Mouse (Mus musculus) embryonic facial prominence, embryonic 15.5 days (tissue): ENCODE data around the gene Ubr1. TPM values are rescaled to one million over a fixed set of nuclear protein-coding genes. Genes with fewer than 3 reads are reported as not detected.
A peak's percentile ranks its signal among the peaks of the same experiment; 100 is the strongest.
"Not testable (repeated sequence)": the region's sequence is repeated elsewhere in the genome, so short reads cannot be mapped to it uniquely, and the experiment has no call there.

Experiments used
- ATAC-seq: fragments of 200-750 bp; cut with Nextera tagmentation; 2 replicates; pipeline ENCODE4 v1.8.0; 2017; ENCODE audit warnings: low read depth, moderate TSS enrichment; ENCODE audit not compliant: insufficient number of reproducible peaks, low FRiP score, low TSS enrichment
- H3K27ac ChIP-seq: fragments of 300-500 bp; sonication (generic); replicated peaks from 2 replicates; pipeline ENCODE4 v1.5.1; 2015; ENCODE audit warnings: mild to moderate bottlenecking, inconsistent platforms
- H3K27me3 ChIP-seq: fragments of 300-500 bp; sonication (generic); 2 replicates; pipeline ENCODE4 v1.6.1; 2015; ENCODE audit warnings: inconsistent platforms
- H3K36me3 ChIP-seq: fragments of 300-500 bp; sonication (generic); 2 replicates; pipeline ENCODE4 v1.6.1; 2015; ENCODE audit warnings: mild to moderate bottlenecking, inconsistent platforms
- H3K4me1 ChIP-seq: fragments of 300-500 bp; sonication (generic); 2 replicates; pipeline ENCODE4 v1.6.1; 2015; ENCODE audit warnings: inconsistent platforms
- H3K4me2 ChIP-seq: fragments of 300-500 bp; sonication (generic); replicated peaks from 2 replicates; pipeline ENCODE4 v1.6.1; 2015; ENCODE audit warnings: mild to moderate bottlenecking, inconsistent platforms
- H3K4me3 ChIP-seq: fragments of 300-500 bp; sonication (generic); replicated peaks from 2 replicates; pipeline ENCODE4 v1.5.1; 2015; ENCODE audit warnings: mild to moderate bottlenecking, inconsistent platforms
- H3K9ac ChIP-seq: fragments of 300-500 bp; sonication (generic); 2 replicates; pipeline ENCODE4 v1.6.1; 2015; ENCODE audit warnings: inconsistent platforms
- H3K9me3 ChIP-seq: fragments of 300-500 bp; sonication (generic); replicated peaks from 2 replicates; pipeline ENCODE4 v1.6.1; 2016; ENCODE audit warnings: inconsistent platforms
- WGBS: fragments of 180-500 bp; shearing (Covaris S2); methylation state at CpG from one replicate; pipeline ENCODE4 v1.1.7; 2015; 5-methylcytosine and 5-hydroxymethylcytosine counted together
- polyA plus RNA-seq: library from polyadenylated mRNA; unstranded; fragments of >200 nt; fragmentation: Nextera tagmentation; extraction: Ambion mirVana; gene quantifications from 2 replicates; pipeline ENCODE4 v1.2.1, GENCODE M21; 2015

Ubr1 gene
- polyA plus RNA-seq, 1 experiment from 2014 or later = 24.2 TPM

DNA sequence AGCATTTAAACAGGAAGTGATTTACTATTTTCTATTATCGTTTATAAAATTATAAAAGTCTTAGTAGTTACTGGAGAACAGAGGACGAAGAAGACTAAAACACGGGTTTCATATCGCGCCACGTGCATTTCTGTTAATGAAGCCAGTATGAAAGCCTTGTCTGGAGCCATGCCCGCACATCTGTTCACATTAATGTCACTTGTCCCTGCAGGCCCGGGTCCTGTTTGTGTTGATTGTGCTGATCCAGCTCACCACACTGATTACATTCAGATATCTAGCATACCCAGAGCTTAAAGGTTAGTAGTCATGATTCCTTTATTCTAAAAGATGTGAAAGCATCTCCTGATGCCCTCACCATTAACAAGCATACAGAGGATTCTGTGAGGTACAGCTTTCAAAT lies 28.3 kb upstream of the Ubr1 start:
- H3K4me2 ChIP-seq = no peak overlapping the region
- no peaks in the 10 kb centered on the region for H3K27me3 ChIP-seq
- no peak overlapping the region for H3K9ac ChIP-seq
- no peaks in the 10 kb centered on the region for H3K9me3 ChIP-seq
- no peak overlapping the region for H3K4me3 ChIP-seq
- H3K4me1 ChIP-seq = no peaks in the 10 kb centered on the region
- H3K27ac ChIP-seq = no peak overlapping the region
- 81% methylated on average over 8 of the region's 8 CpGs for WGBS
- ATAC-seq = no peak
- H3K36me3 ChIP-seq = no peaks in the 10 kb centered on the region

DNA sequence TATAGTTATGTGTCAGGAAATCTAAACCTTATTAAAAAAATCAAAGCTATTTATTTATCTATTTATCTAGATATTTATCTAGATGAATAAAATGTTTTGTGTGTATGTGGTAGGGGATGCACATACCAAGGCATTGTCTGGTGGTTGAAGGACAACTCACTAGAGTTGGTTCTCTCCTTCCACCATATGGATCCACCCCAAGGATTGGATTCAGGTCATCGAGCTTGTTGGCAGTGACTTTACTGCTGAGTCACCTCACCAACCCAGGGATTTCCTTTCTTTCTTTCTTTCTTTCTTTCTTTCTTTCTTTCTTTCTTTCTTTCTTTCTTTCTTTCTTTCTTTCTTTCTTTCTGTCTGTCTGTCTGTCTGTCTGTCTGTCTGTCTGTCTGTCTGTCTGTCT lies 26.1 kb upstream of the Ubr1 start:
- ATAC-seq = not testable (repeated sequence)
- WGBS = 76% methylated on average over 1 of the region's 1 CpGs

DNA sequence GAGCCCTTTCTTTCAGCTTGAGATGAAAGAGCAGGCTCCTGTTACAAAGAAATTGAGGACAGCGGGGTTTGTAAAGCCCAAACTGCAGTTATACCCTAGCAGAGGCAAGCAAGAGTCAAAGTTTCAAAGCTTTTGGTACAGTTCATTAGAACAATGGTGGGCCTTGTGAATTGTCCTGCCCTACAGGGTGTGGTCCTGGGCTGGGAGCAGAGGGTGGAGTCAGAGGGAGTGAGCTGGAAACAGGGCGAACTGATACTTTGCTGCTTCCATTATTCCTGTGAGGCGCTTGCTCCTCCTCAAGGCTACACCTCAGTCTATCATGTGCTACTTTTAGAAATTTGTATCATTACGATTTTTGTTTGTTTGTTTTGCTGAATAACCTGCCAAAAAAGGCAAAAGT lies 20.7 kb upstream of the Ubr1 start:
- H3K4me3 ChIP-seq = no peak overlapping the region
- no peak for ATAC-seq
- H3K4me2 ChIP-seq = no peak overlapping the region
- 52% methylated on average over 4 of the region's 4 CpGs for WGBS
- H3K27ac ChIP-seq = no peak overlapping the region
- no peaks in the 10 kb centered on the region for H3K36me3 ChIP-seq
- H3K4me1 ChIP-seq = no peaks in the 10 kb centered on the region
- H3K9me3 ChIP-seq = no peaks in the 10 kb centered on the region
- no peaks in the 10 kb centered on the region for H3K27me3 ChIP-seq
- no peak overlapping the region for H3K9ac ChIP-seq

More for the DNA sequence above, 26.1 kb upstream of the Ubr1 start:
- not testable (repeated sequence) for H3K36me3 ChIP-seq, H3K27me3 ChIP-seq, H3K4me3 ChIP-seq, H3K27ac ChIP-seq, H3K9me3 ChIP-seq, H3K9ac ChIP-seq, H3K4me1 ChIP-seq, H3K4me2 ChIP-seq

DNA sequence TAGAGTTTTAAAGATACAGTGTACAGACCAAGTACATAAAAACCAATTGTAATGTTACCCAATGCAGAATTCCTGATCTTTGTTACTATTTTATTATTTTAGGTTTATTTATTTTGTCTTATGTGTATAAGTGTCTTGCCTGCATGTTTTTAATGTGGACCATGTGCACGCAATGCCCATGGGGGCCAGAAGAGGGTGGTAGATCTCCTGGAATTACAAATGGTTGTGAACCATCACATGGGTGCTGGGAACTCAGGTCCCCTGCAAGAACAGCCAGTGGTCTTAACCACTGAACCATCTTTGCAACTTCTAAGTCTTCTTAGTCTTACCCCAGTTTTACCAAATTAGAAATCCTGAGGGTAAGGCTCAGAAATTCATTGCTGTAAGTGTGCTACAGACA lies 14.7 kb upstream of the Ubr1 start:
- Histone ChIP-seq H3K9ac (no peak overlapping the region), H3K4me1 (no peaks in the 10 kb centered on the region), H3K9me3 (no peaks in the 10 kb centered on the region), H3K36me3 (no peaks in the 10 kb centered on the region), H3K4me3 (no peak overlapping the region), H3K27me3 (no peaks in the 10 kb centered on the region), H3K4me2 (no peak overlapping the region), H3K27ac (no peak overlapping the region)
- 97% methylated on average over 1 of the region's 1 CpGs for WGBS
- ATAC-seq = no peak

DNA sequence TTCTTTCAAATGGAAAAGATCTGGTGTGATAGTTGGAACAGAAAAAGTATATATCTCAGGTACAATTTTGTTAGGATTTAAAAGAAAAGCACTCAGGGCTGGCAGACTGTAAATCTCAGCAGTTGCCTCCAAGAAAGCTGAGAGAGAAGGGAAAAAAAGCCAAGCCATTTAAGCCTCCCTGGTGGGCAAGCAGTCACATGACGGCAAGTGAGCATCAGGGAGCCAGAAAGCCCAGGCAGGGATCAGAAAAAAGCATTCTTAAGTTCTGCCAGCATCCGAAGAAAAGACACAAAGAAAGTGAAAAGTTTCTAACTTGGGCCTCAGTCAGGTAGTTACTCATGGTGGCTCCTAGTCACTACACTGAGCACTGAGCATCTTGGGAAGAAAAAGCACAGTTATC lies 13.1 kb upstream of the Ubr1 start:
- no peak for ATAC-seq
- H3K9ac ChIP-seq = no peak overlapping the region
- H3K36me3 ChIP-seq = no peaks in the 10 kb centered on the region
- H3K27me3 ChIP-seq = no peaks in the 10 kb centered on the region
- H3K4me2 ChIP-seq = no peak overlapping the region
- no peak overlapping the region for H3K27ac ChIP-seq
- 12% methylated on average over 2 of the region's 2 CpGs for WGBS
- no peak overlapping the region for H3K4me3 ChIP-seq
- H3K4me1 ChIP-seq = no peaks in the 10 kb centered on the region
- H3K9me3 ChIP-seq = no peaks in the 10 kb centered on the region

DNA sequence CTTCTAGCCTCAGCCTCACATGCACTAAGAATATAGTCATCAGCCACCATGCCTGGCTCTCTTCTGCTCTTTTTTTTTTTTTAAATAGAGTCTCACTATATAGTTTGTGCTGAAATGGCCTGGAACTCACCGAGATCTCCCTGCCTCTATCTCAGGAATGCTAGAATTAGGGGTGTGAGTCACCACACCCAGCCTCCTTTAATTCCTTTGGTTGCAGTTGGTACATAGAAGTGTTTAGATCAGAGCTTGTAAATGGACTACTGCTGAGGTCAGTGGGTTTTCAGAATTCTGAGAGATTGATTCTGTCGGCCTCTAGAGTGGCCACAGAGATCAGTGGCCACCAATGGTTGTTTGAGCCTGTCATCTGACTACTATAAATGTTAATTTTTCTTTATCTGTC lies 10.3 kb upstream of the Ubr1 start:
- Histone ChIP-seq H3K9me3 (no peaks in the 10 kb centered on the region), H3K9ac (no peak overlapping the region), H3K27ac (no peak overlapping the region), H3K4me3 (no peak overlapping the region), H3K36me3 (no peaks in the 10 kb centered on the region), H3K27me3 (no peaks in the 10 kb centered on the region), H3K4me2 (no peak overlapping the region), H3K4me1 (0 out of 2 replicates have a peak, but pooled peaks cover 6% of the 10 kb centered on the region)
- no peak for ATAC-seq
- WGBS = 62% methylated on average over 2 of the region's 2 CpGs

DNA sequence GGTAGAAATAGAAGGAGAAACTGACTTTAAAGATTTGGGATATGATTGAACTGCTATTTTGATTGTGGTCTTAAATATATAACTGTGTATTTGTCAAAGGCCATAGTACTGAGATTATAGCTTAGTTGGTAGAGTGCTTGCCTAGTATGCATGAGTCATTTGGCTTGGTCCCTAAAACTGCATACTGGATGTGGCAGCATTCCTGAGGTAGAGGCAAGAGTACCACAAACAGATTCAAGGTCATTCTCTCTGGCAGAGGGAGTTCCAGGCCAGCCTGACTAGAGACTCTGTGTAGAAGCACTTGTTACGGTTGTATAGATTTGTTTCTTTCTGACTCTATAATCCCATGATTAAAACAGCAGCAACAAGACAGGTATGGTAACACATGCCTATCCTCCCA lies 9.3 kb upstream of the Ubr1 start:
- H3K4me2 ChIP-seq = no peak overlapping the region
- H3K27ac ChIP-seq = no peak overlapping the region
- H3K4me1 ChIP-seq = 0 out of 2 replicates have a peak, but pooled peaks cover 6% of the 10 kb centered on the region
- no peak for ATAC-seq
- no peak overlapping the region for H3K9ac ChIP-seq
- no peaks in the 10 kb centered on the region for H3K9me3 ChIP-seq
- H3K27me3 ChIP-seq = no peaks in the 10 kb centered on the region
- no peaks in the 10 kb centered on the region for H3K36me3 ChIP-seq
- no peak overlapping the region for H3K4me3 ChIP-seq
- 81% methylated on average over 1 of the region's 1 CpGs for WGBS

DNA sequence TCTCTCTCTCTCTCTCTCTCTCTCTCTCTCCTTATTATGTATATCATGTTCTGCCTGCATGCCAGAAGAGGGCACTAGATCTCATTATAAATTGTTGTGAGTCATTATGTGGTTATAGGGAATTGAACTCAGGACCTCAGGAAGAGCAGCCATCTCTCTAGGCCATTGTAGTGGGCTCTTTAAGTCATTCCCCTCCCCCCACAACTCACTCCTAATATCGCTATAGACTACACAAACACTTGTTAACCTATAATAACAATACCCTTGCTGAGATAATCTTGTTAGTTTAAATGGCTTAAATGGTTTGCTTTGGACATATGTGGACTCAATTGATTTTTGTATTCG lies 8.2 kb upstream of the Ubr1 start:
- Histone ChIP-seq H3K4me1 (0 out of 2 replicates have a peak, but pooled peaks cover 6% of the 10 kb centered on the region), H3K27ac (no peak overlapping the region), H3K36me3 (no peaks in the 10 kb centered on the region), H3K4me2 (no peak overlapping the region), H3K4me3 (no peak overlapping the region), H3K9me3 (no peaks in the 10 kb centered on the region), H3K27me3 (no peaks in the 10 kb centered on the region), H3K9ac (no peak overlapping the region)
- no peak for ATAC-seq
- WGBS = 63% methylated on average over 2 of the region's 2 CpGs

DNA sequence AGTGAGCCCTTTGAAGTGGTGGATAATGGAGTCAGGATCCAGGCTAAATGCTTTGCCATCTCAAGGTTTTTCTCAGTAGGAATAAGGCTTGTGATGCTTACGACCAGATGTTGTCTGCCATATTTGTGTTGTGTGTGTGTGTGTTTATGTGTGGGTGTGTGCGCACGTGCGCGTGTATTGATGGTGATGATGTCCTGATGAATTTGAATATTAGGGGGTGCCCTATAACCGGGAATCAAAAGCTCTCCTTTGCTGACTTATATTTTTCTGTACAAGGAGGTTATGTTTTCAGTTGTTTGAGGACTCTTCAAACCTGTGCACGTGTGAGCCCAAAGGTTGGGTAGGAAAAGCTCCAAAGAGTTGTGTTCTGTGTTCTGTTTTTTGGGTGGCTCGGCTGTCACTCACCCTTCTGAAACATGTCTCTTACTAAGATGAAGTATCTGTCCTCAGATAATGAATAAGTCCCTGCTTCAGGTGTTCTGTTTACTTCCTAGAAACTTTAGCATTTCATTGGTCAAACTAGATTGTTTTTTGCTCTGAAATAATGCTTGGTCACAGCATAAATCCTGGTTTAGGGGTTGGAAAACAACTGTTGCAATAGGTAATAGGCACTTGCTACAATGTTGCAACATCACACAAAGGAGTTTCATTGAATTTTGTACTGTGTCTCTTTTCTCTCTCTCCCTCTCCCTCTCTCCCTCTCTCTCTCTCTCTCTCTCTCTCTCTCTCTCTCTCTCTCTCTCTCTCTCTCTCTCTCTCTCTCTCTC lies 7.6 kb upstream of the Ubr1 start:
- Histone ChIP-seq H3K9ac (no peak overlapping the region), H3K36me3 (no peaks in the 10 kb centered on the region)
- WGBS = 81% methylated on average over 8 of the region's 8 CpGs

DNA sequence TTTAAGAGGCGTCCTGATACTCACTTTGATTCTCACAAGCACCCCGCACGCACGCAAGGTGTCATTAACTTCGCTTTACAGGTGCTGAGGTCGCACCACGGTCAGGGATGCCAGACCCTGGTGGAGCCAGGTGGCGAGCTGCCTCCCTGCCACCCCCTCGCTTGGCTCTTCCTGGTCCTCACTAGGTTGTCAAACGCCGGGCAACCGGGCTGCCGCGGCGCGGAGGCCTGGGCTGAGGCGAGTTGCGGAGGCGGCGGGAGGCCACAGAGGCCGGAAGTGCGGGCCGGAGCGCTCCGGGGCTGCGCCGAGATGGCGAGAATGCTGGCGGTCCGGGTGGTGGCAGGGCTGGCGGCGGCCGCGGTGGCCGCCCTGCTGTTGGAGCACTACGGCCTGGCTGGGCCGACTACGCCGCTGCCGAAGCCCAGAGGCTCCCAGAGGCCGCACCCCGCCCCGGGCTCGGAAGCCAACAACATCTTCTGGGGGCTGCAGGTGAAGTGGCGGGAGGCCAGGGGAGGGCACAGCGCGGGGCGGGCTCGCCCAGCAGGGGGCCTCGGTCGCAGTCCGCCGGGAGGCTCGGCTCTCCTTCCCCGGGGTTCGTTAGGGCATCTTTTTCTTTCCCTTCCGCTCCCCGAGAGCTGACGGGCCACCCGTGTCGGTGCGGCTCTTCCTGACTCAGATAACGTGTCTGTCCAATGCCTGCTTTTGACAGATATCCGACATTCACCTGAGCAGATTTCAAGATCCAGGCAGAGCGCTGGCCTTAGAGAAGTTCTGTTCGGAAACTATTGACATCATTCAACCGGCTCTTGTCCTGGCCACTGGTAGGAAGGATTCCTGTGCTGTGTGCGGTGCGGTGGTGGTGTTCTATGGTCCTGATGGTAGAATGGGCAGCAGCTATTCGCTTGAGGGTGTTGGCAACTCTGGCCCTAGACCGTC lies 6.7 kb upstream of the Ubr1 start, which contains the start of gene Tmem62:
TSS of gene Tmem62 (plus strand) at position 28 of the 936 bp plus-strand sequence.
- peak within 1 kb of the TSS; percentile 96 for H3K4me2 ChIP-seq
- H3K27ac ChIP-seq = peak within 1 kb of the TSS; percentile 60; the same call in 1 of the 2 replicates
- peak; percentile 72 for ATAC-seq
- H3K9ac ChIP-seq = peak within 1 kb of the TSS; percentile 74
- H3K27me3 ChIP-seq = no peaks in the 10 kb centered on the region
- no peaks in the 10 kb centered on the region for H3K9me3 ChIP-seq
- no peaks in the 10 kb centered on the region for H3K36me3 ChIP-seq
- H3K4me1 ChIP-seq = 0 out of 2 replicates have a peak, but pooled peaks cover 9% of the 10 kb centered on the region
- under 1% methylated on average over 65 of the region's 71 CpGs for WGBS
- H3K4me3 ChIP-seq = peak within 1 kb of the TSS; percentile 74

More for the DNA sequence above, 7.6 kb upstream of the Ubr1 start:
- no peak for ATAC-seq
- H3K27ac ChIP-seq = no peak overlapping the region
- H3K4me1 ChIP-seq = 0 out of 2 replicates have a peak, but pooled peaks cover 7% of the 10 kb centered on the region
- peak overlapping the region; percentile 96 for H3K4me2 ChIP-seq
- H3K27me3 ChIP-seq = no peaks in the 10 kb centered on the region
- peak overlapping the region; percentile 74 for H3K4me3 ChIP-seq
- H3K9me3 ChIP-seq = no peaks in the 10 kb centered on the region

DNA sequence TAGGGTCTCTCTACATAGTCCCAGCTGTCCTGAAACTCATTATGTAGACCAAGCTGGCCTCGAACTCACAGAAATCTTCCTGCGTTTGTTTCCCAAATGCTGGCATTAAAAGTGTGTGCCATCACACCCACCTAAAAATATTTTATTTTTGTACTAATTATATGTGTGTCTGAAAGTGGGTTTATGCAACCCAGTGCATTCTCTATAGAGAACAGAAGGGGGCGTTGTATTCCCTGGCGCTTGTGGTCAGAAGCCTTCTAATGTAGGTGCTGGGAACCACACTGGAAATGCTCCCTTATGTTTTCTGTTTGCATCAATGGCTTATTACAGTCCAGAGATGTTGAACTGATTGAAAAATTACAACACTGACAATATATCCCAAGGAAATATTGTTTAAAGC lies 5.8 kb upstream of the Ubr1 start:
- Histone ChIP-seq H3K9ac (no peak overlapping the region), H3K36me3 (no peaks in the 10 kb centered on the region), H3K9me3 (no peaks in the 10 kb centered on the region), H3K4me1 (0 out of 2 replicates have a peak, but pooled peaks cover 9% of the 10 kb centered on the region), H3K4me2 (no peak overlapping the region), H3K4me3 (no peak overlapping the region), H3K27ac (no peak overlapping the region), H3K27me3 (no peaks in the 10 kb centered on the region)
- WGBS = 47% methylated on average over 4 of the region's 4 CpGs
- no peak for ATAC-seq
